ENCODE assay signal across 31 mouse cellular contexts in the genomic region with DNA sequence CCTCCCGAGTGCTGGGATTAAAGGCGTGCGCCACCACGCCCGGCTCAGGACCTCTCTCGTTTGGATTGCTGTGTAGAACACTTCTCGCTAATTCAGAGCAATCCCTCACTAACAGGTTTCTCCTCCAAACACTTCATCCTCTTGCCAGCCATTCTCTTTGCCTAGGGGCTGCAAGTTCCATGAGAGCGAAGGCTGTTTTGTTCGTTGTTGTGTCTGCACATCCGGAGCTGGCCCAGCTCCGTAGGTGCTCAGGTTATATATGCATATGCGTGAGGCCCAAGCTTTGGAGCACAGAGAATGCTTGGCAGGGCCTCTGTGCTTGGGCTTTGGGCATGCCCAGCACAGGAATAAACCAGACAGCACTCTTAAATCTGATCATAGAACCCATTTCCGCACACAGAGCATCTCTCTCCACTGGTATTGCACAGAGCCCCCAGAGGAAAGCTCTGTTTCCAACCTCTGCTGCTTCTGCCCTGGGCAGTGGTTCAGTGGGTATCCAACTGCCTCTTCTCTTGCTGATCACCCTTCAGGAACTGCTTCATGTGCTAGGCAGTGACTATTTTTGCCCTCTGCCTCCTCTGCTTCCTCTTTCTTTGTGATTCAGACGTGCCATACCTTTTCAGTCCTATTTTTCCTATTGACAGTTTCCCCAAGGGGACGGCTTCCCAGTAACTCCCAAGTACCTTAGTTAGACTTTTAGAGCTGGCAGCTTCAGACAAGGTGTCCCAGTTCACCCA. TPM values are rescaled to one million over a fixed set of nuclear protein-coding genes. Genes with fewer than 3 reads are reported as not detected.
"Had no signal": no experiment of that assay in that cellular context is flagged by ENCODE, and none has a peak within 500 bp of the region (broad histone marks: within the 10 kb centered on the region; RNA-seq: fewer than 3 reads in every experiment).

No protein-coding gene starts in this region.

- H3K4me2 ChIP-seq: limb, embryonic 12.5 days; limb, embryonic 15.5 days; liver, embryonic 11.5 days; lung, embryonic 14.5 days; midbrain, embryonic 13.5 days; neural tube, embryonic 13.5 days had no signal

- H3K27ac ChIP-seq: kidney, postnatal 0 days; layer of hippocampus, adult 2 months; left cerebral cortex, adult 2 months; limb, embryonic 12.5 days; limb, embryonic 15.5 days; liver, embryonic 14.5 days; macrophage; midbrain, embryonic 10.5 days; midbrain, embryonic 13.5 days; neural tube, embryonic 13.5 days had no signal

- H3K27me3 ChIP-seq: limb, embryonic 12.5 days; limb, embryonic 15.5 days; midbrain, embryonic 13.5 days; neural tube, embryonic 13.5 days had no signal

- H3K4me3 ChIP-seq: layer of hippocampus, adult 2 months; left cerebral cortex, adult 2 months; limb, embryonic 12.5 days; limb, embryonic 15.5 days; megakaryocyte, embryonic 14.5 days; midbrain, embryonic 10.5 days; midbrain, embryonic 13.5 days; myocyte; neural tube, embryonic 13.5 days had no signal

- DNase-seq: kidney, adult 9 months; kidney, postnatal 25 days; layer of hippocampus, postnatal 36 days; left cerebral cortex, postnatal 4 days; liver, postnatal 0 days; lung, embryonic 14.5 days; retina, postnatal 1 day; thymus, adult 2 months; thymus, postnatal 14 days; thymus, postnatal 4 days had no signal

- H3K4me1 ChIP-seq: limb, embryonic 15.5 days; megakaryocyte, embryonic 14.5 days; midbrain, embryonic 10.5 days; midbrain, embryonic 13.5 days; neural tube, embryonic 13.5 days had no signal

- H3K36me3 ChIP-seq: limb, embryonic 12.5 days; limb, embryonic 15.5 days; midbrain, embryonic 10.5 days; midbrain, embryonic 13.5 days; neural tube, embryonic 13.5 days had no signal

- ATAC-seq: liver, postnatal 0 days; lung, postnatal 0 days; midbrain, embryonic 13.5 days; midbrain, embryonic 16.5 days had no signal

- H3K9ac ChIP-seq: limb, embryonic 12.5 days; limb, embryonic 15.5 days; liver, embryonic 14.5 days; liver, postnatal 0 days; lung, embryonic 14.5 days; midbrain, embryonic 13.5 days; neural tube, embryonic 13.5 days had no signal

- H3K9me3 ChIP-seq: limb, embryonic 12.5 days; limb, embryonic 15.5 days; midbrain, embryonic 10.5 days; midbrain, embryonic 13.5 days; neural tube, embryonic 13.5 days had no signal

RNA-seq across cellular contexts. Expression of gene Ffar4, which starts 12.8 kb away (rescaled TPM):
- total RNA-seq: layer of hippocampus, adult 2 months; layer of hippocampus, postnatal 10 days; layer of hippocampus, postnatal 36 days; monocyte, adult 5-6 weeks; neutrophil, adult 5-6 weeks had no signal
- polyA plus RNA-seq: macrophage; midbrain, embryonic 10.5 days; midbrain, embryonic 13.5 days; myocyte; neural tube, embryonic 13.5 days had no signal

RNA-seq across cellular contexts. Expression of gene Rbp4, which starts 15.4 kb away (rescaled TPM):
- total RNA-seq: monocyte, adult 5-6 weeks; neutrophil, adult 5-6 weeks had no signal
- polyA plus RNA-seq: macrophage had no signal

RNA-seq across cellular contexts. Expression of gene Pde6c, which starts 22.9 kb away (rescaled TPM):
- total RNA-seq: layer of hippocampus, postnatal 36 days; monocyte, adult 5-6 weeks; neutrophil, adult 5-6 weeks had no signal
- polyA plus RNA-seq: large intestine, adult 2 months; limb, embryonic 12.5 days; limb, embryonic 15.5 days; lung, embryonic 14.5 days; lung, postnatal 0 days; macrophage; midbrain, embryonic 10.5 days; midbrain, embryonic 16.5 days; myocyte; neural tube, embryonic 13.5 days; small intestine, adult 2 months; spleen, adult 2 months; thymus, adult 2 months had no signal
